Mouse (Mus musculus) MEL (cell line): Measurements from ENCODE around the gene Alppl2. TPM values are rescaled to one million over a fixed set of nuclear protein-coding genes. Genes with fewer than 3 reads are reported as not detected.

Source experiments
- DNase-seq: peaks from one replicate; pipeline ENCODE4 v3.0.0; 2011; ENCODE audit warnings: low read depth, low spot score
- H3K27ac ChIP-seq: 2 replicates; pipeline ENCODE4 v1.5.1; 2012; ENCODE audit warnings: low read depth, mild to moderate bottlenecking, control low read depth, low read length, moderate library complexity; ENCODE audit not compliant: control insufficient read depth
- H3K27me3 ChIP-seq, 2 experiments: fragments of 150-350 bp in 1 of 2; sonication (generic) in 1 of 2; 2 replicates each; pipeline ENCODE4 v1.6.1; 2012; ENCODE audit warnings: low read length in 2 of 2, mild to moderate bottlenecking in 2 of 2, improper control_type of control experiment in 1 of 2, moderate library complexity in 1 of 2; ENCODE audit not compliant: insufficient read depth in 2 of 2, control insufficient read depth in 1 of 2
- H3K36me3 ChIP-seq, 2 experiments: 2 replicates each; pipeline ENCODE4 v1.6.1; 2012 to 2014; ENCODE audit warnings: low read length in 2 of 2, improper control_type of control experiment in 1 of 2, inconsistent platforms in 1 of 2, mild to moderate bottlenecking in 1 of 2; ENCODE audit not compliant: insufficient read depth in 2 of 2, control insufficient read depth in 1 of 2
- H3K4me1 ChIP-seq, 2 experiments: fragments of 150-350 bp in 1 of 2; sonication (generic) in 1 of 2; 2 replicates each; pipeline ENCODE4 v1.6.1; 2012; ENCODE audit warnings: low read length in 2 of 2, improper control_type of control experiment in 1 of 2, mild to moderate bottlenecking in 1 of 2; ENCODE audit not compliant: insufficient read depth in 2 of 2, control insufficient read depth in 1 of 2
- H3K4me3 ChIP-seq, 2 experiments: fragments of 150-350 bp in 1 of 2; sonication (generic) in 1 of 2; 2 replicates each; pipeline ENCODE4 v1.5.1; 2012; ENCODE audit warnings: low read depth in 2 of 2, low read length in 2 of 2, mild to moderate bottlenecking in 2 of 2, moderate library complexity in 2 of 2, control low read depth in 1 of 2, improper control_type of control experiment in 1 of 2; ENCODE audit not compliant: control insufficient read depth in 1 of 2, insufficient read depth in 1 of 2
- H3K79me2 ChIP-seq: 2 replicates; pipeline ENCODE4 v1.6.1; 2012; ENCODE audit warnings: mild to moderate bottlenecking, low read length, moderate library complexity; ENCODE audit not compliant: control insufficient read depth, poor library complexity, insufficient read depth
- H3K9ac ChIP-seq: 2 replicates; pipeline ENCODE4 v1.6.1; 2012; ENCODE audit warnings: low read depth, mild to moderate bottlenecking, control low read depth, low read length, moderate library complexity; ENCODE audit not compliant: control insufficient read depth, poor library complexity, severe bottlenecking
- H3K9me3 ChIP-seq: fragments of 150-350 bp; sonication (generic); replicated peaks from 2 replicates; pipeline ENCODE4 v1.6.1; 2012; ENCODE audit warnings: mild to moderate bottlenecking, low read length, improper control_type of control experiment, moderate library complexity; ENCODE audit not compliant: insufficient read depth
- CHD1 ChIP-seq: IDR thresholded peaks from 2 replicates; pipeline ENCODE4 v1.6.1; 2012; ENCODE audit warnings: low read depth, mild to moderate bottlenecking, inconsistent platforms, low read length, improper control_type of control experiment
- CHD2 ChIP-seq: IDR thresholded peaks from 2 replicates; pipeline ENCODE4 v1.6.1; 2011; ENCODE audit warnings: low read length, improper control_type of control experiment
- CTCF ChIP-seq, 3 experiments: IDR thresholded peaks in 2 of 3; conservative IDR thresholded peaks in 1 of 3; 2 replicates each; pipeline ENCODE4 v1.5.1; 2011 to 2012; ENCODE audit warnings: low read length in 3 of 3, low read depth in 2 of 3, mild to moderate bottlenecking in 2 of 3, improper control_type of control experiment in 1 of 3, inconsistent platforms in 1 of 3, mixed read lengths in 1 of 3, moderate library complexity in 1 of 3; ENCODE audit not compliant: control insufficient read depth in 1 of 3, insufficient read depth in 1 of 3, poor library complexity in 1 of 3, severe bottlenecking in 1 of 3
- E2F4 ChIP-seq: IDR thresholded peaks from 2 replicates; pipeline ENCODE4 v1.6.1; 2011; ENCODE audit warnings: low read depth, low read length, improper control_type of control experiment, borderline replicate concordance
- ELF1 ChIP-seq: IDR thresholded peaks from 2 replicates; pipeline ENCODE4 v1.6.1; 2014; ENCODE audit warnings: low read depth, mild to moderate bottlenecking, inconsistent platforms, low read length, improper control_type of control experiment, moderate library complexity
- GATA1 ChIP-seq: IDR thresholded peaks from 2 replicates; pipeline ENCODE4 v1.6.1; 2011; ENCODE audit warnings: low read depth, low read length, improper control_type of control experiment
- HCFC1 ChIP-seq: IDR thresholded peaks from 2 replicates; pipeline ENCODE4 v1.6.1; 2012; ENCODE audit warnings: low read depth, mild to moderate bottlenecking, inconsistent platforms, low read length, improper control_type of control experiment, moderate library complexity
- MAFK ChIP-seq: IDR thresholded peaks from 2 replicates; pipeline ENCODE4 v1.6.1; 2011; ENCODE audit warnings: low read depth, mild to moderate bottlenecking, low read length, improper control_type of control experiment, borderline replicate concordance
- MAX ChIP-seq: IDR thresholded peaks from 2 replicates; pipeline ENCODE4 v1.6.1; 2011; ENCODE audit warnings: low read length, improper control_type of control experiment
- MXI1 ChIP-seq: IDR thresholded peaks from 2 replicates; pipeline ENCODE4 v1.6.1; 2011; ENCODE audit warnings: mild to moderate bottlenecking, low read depth, low read length, improper control_type of control experiment
- MYB ChIP-seq: IDR thresholded peaks from 2 replicates; pipeline ENCODE4 v1.6.1; 2011; ENCODE audit warnings: mild to moderate bottlenecking, low read depth, low read length, improper control_type of control experiment
- POLR2AphosphoS5 ChIP-seq: IDR thresholded peaks from 2 replicates; pipeline ENCODE4 v1.6.1; 2012; ENCODE audit warnings: low read depth, borderline replicate concordance, mild to moderate bottlenecking, inconsistent platforms, low read length, moderate library complexity, mixed read lengths
- RAD21 ChIP-seq: IDR thresholded peaks from 2 replicates; pipeline ENCODE4 v1.6.1; 2011; ENCODE audit warnings: mild to moderate bottlenecking, low read depth, low read length, improper control_type of control experiment
- SIN3A ChIP-seq: IDR thresholded peaks from 2 replicates; pipeline ENCODE4 v1.6.1; 2012; ENCODE audit warnings: low read length, improper control_type of control experiment, inconsistent platforms
- SMC3 ChIP-seq: IDR thresholded peaks from 2 replicates; pipeline ENCODE4 v1.6.1; 2011; ENCODE audit warnings: low read depth, low read length, improper control_type of control experiment
- TBP ChIP-seq: IDR thresholded peaks from 2 replicates; pipeline ENCODE4 v1.8.0; 2011; ENCODE audit warnings: low read depth, low read length, improper control_type of control experiment
- TCF12 ChIP-seq: IDR thresholded peaks from 2 replicates; pipeline ENCODE4 v1.6.1; 2014; ENCODE audit warnings: low read depth, mild to moderate bottlenecking, inconsistent platforms, low read length, improper control_type of control experiment, moderate library complexity
- UBTF ChIP-seq: IDR thresholded peaks from 2 replicates; pipeline ENCODE4 v1.6.1; 2012; ENCODE audit warnings: low read depth, mild to moderate bottlenecking, inconsistent platforms, low read length, improper control_type of control experiment, moderate library complexity, borderline replicate concordance; ENCODE audit not compliant: insufficient read depth
- USF2 ChIP-seq, 2 experiments: IDR thresholded peaks; 2 replicates each; pipeline ENCODE4 v1.6.1; 2011 to 2012; ENCODE audit warnings: improper control_type of control experiment in 2 of 2, low read length in 2 of 2, borderline replicate concordance in 1 of 2, inconsistent platforms in 1 of 2, low read depth in 1 of 2, mild to moderate bottlenecking in 1 of 2; ENCODE audit not compliant: insufficient read depth in 1 of 2
- ZNF384 ChIP-seq: IDR thresholded peaks from 2 replicates; pipeline ENCODE4 v1.6.1; 2012; ENCODE audit warnings: low read depth, mild to moderate bottlenecking, inconsistent platforms, low read length, improper control_type of control experiment
- polyA plus RNA-seq, 2 experiments: library from polyadenylated mRNA; stranded (reverse) in 1 of 2; unstranded in 1 of 2; fragments of >175 nt in 1 of 2; fragments of >200 nt in 1 of 2; gene quantifications; 2 replicates each; pipeline versions ENCODE4 v1.2.1 to v1.2.4; 2012; ENCODE audit warnings: low replicate concordance in 2 of 2, low read depth in 1 of 2; ENCODE audit not compliant: insufficient read length in 2 of 2, insufficient read depth in 1 of 2, missing spikeins in 1 of 2
- total RNA-seq: library from RNA; depleted of rRNA; stranded (reverse); fragments of 300-350 nt; gene quantifications from 2 replicates; pipeline ENCODE4 v1.2.3, GENCODE M21; 2012

Gene Alppl2
- total and polyA plus RNA-seq, 3 experiments: not detected

DNA sequence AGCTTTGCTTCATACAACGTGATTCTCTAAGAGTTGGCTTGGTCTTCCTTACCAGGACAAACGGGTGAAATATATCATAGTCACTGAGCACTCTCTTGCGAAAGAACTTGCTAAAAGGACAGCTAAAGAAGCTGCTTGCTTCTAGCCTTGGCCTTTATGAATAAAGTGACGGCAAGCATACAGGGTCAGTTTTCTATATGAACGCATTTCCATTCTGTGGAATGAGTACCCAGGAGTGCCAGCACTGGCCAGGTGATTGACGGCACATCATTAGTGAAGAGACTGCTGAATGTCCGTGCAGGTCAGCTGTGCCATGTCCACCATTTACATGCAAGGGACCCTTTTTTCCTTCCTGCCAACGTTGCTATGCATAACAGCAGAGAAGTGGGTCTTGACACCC is 16.8 kb upstream of the Alppl2 start:
- TF ChIP-seq ZNF384: no peak
- no peak for TF ChIP-seq MXI1
- no peak for TF ChIP-seq TCF12
- TF ChIP-seq E2F4: no peak
- no peak for TF ChIP-seq HCFC1
- TF ChIP-seq CTCF (IDR thresholded peaks at IDR 0.05 in 2 of 3, conservative IDR thresholded peaks at IDR 0.05 in 1 of 3; ENCODE audit: control insufficient read depth in 1 of 3, insufficient read depth in 1 of 3, low read depth in 2 of 3, low read length in 3 of 3, poor library complexity in 1 of 3, severe bottlenecking in 1 of 3): no peak
- TF ChIP-seq TBP: no peak
- no peak for TF ChIP-seq ELF1
- TF ChIP-seq MAX: no peak
- no peak for TF ChIP-seq GATA1
- TF ChIP-seq SIN3A: no peak
- H3K9me3 ChIP-seq: no peaks in the 10 kb centered on the region
- H3K79me2 ChIP-seq: no peaks in the 10 kb centered on the region
- no peak overlapping the region for H3K27ac ChIP-seq
- no peaks in the 10 kb centered on the region for H3K4me1 ChIP-seq
- no peaks in the 10 kb centered on the region; a peak in 1 of 4 replicates for H3K27me3 ChIP-seq
- H3K9ac ChIP-seq: no peak overlapping the region
- DNase-seq: no peak
- peaks cover 0 to under 1% of the 10 kb centered on the region in 2 experiments; a peak in 2 of 4 replicates for H3K36me3 ChIP-seq
- H3K4me3 ChIP-seq: no peak overlapping the region

DNA sequence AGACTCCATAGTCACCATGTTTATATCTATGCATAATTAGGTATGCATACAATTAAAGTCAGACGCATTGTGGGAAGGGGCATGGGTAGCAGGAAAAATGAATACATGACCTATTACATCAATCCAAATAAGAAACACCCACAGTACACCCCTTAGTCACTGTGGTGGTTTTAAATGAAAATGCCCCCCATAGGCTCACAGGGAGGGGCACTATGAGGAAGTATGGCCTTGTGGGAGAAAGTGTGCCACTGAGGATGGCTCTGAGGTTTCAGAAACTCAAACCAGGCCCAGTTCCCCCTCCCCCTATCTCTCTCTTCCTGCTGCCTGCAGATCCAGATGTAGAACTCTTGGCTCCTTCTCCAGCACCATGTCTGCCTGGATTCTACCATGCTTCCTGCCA is 14.2 kb upstream of the Alppl2 start:
- H3K9me3 ChIP-seq: no peaks in the 10 kb centered on the region
- no peak for DNase-seq
- no peaks in the 10 kb centered on the region; a peak in 1 of 4 replicates for H3K4me1 ChIP-seq
- no peaks in the 10 kb centered on the region for H3K79me2 ChIP-seq
- no peaks in the 10 kb centered on the region for H3K36me3 ChIP-seq
- no peaks in the 10 kb centered on the region; a peak in 1 of 4 replicates for H3K27me3 ChIP-seq
- no peak overlapping the region for H3K4me3 ChIP-seq
- H3K27ac ChIP-seq: no peak overlapping the region
- TF ChIP-seq POLR2AphosphoS5: no peak
- TF ChIP-seq MYB: no peak
- no peak for TF ChIP-seq SIN3A
- no peak for TF ChIP-seq MAFK
- TF ChIP-seq SMC3: no peak
- TF ChIP-seq TBP: no peak
- TF ChIP-seq RAD21: no peak
- TF ChIP-seq ELF1: no peak
- no peak for TF ChIP-seq CHD1
- no peak for TF ChIP-seq UBTF
- no peak for TF ChIP-seq USF2 (IDR thresholded peaks at IDR 0.05; ENCODE audit: borderline replicate concordance in 1 of 2, insufficient read depth in 1 of 2, low read depth in 1 of 2, low read length in 2 of 2)
- no peak for TF ChIP-seq CHD2
- TF ChIP-seq, all 39 proteins: peak for 0
- H3K9ac ChIP-seq: no peak overlapping the region
